Mouse (Mus musculus): ENCODE results near the gene Fbxl17. TPM values are rescaled to one million over a fixed set of nuclear protein-coding genes. Genes with fewer than 3 reads are reported as not detected.

The Fbxl17 gene
- total RNA-seq, 2 experiments from 2014 or later = 26.8 to 27.0 TPM

- DNase-seq = no peak
These were observed 37.3 kb downstream of the Fbxl17 start for GRCm38 (mm10) chr17:63462512-63462911.

GRCm38 (mm10) chr17:63459712-63460495 is 39.9 kb downstream of the Fbxl17 start:
- no peak for DNase-seq

- no peak for DNase-seq
These were observed 41.8 kb downstream of the Fbxl17 start for GRCm38 (mm10) chr17:63458052-63458451.

GRCm38 (mm10) chr17:63451311-63452006 is 48.4 kb downstream of the Fbxl17 start:
- DNase-seq = no peak

- DNase-seq = no peak
These were observed 52.1 kb downstream of the Fbxl17 start for GRCm38 (mm10) chr17:63447691-63448090.

GRCm38 (mm10) chr17:63446971-63447679 is 52.7 kb downstream of the Fbxl17 start:
- DNase-seq = no peak

- no peak for DNase-seq
These were observed 54.6 kb downstream of the Fbxl17 start for GRCm38 (mm10) chr17:63445212-63445611.

GRCm38 (mm10) chr17:63437424-63437823 is 62.4 kb downstream of the Fbxl17 start:
- DNase-seq = no peak

- DNase-seq = peak; percentile 33 to 68
These were observed 65.7 kb downstream of the Fbxl17 start for GRCm38 (mm10) chr17:63434081-63434480.

- DNase-seq = peak in 1 of 2 experiments; percentile 23
These were observed 68.2 kb downstream of the Fbxl17 start for GRCm38 (mm10) chr17:63431650-63432049.

GRCm38 (mm10) chr17:63430395-63431075 is 69.3 kb downstream of the Fbxl17 start:
- DNase-seq = peak in 1 of 2 experiments; percentile 16

- no peak for DNase-seq
These were observed 76.0 kb downstream of the Fbxl17 start for GRCm38 (mm10) chr17:63423851-63424250.

GRCm38 (mm10) chr17:63422685-63423084 is 77.1 kb downstream of the Fbxl17 start:
- DNase-seq = no peak

GRCm38 (mm10) chr17:63421864-63422263 is 78.0 kb downstream of the Fbxl17 start:
- no peak for DNase-seq

GRCm38 (mm10) chr17:63419503-63419902 is 80.3 kb downstream of the Fbxl17 start:
- DNase-seq = no peak

- peak; percentile 31 to 63 for DNase-seq
These were observed 85.7 kb downstream of the Fbxl17 start for GRCm38 (mm10) chr17:63413973-63414580.

GRCm38 (mm10) chr17:63411564-63411963 is 88.3 kb downstream of the Fbxl17 start:
- DNase-seq = no peak

GRCm38 (mm10) chr17:63410101-63410500 is 89.7 kb downstream of the Fbxl17 start:
- DNase-seq = no peak

- no peak for DNase-seq
These were observed 93.9 kb downstream of the Fbxl17 start for GRCm38 (mm10) chr17:63405955-63406354.

GRCm38 (mm10) chr17:63405471-63405870 is 94.3 kb downstream of the Fbxl17 start:
- no peak for DNase-seq

- peak; percentile 52 to 60 for DNase-seq
These were observed 94.8 kb downstream of the Fbxl17 start for GRCm38 (mm10) chr17:63404968-63405367.
